Mouse (Mus musculus) liver, embryonic 15.5 days (tissue): ENCODE results near the gene Gm10337. TPM values are rescaled to one million over a fixed set of nuclear protein-coding genes. Genes with fewer than 3 reads are reported as not detected.

Source experiments
- ATAC-seq: fragments of 200-750 bp; cut with Nextera tagmentation; 2 replicates; pipeline ENCODE4 v1.8.0; 2017; ENCODE audit warnings: moderate number of reproducible peaks, mild to moderate bottlenecking, moderate library complexity; ENCODE audit not compliant: insufficient read depth
- H3K27ac ChIP-seq: fragments of 300-500 bp; sonication (generic); replicated peaks from 2 replicates; pipeline ENCODE4 v1.5.1; 2015; ENCODE audit warnings: mild to moderate bottlenecking, inconsistent platforms
- H3K27me3 ChIP-seq: fragments of 300-500 bp; sonication (generic); 2 replicates; pipeline ENCODE4 v1.6.1; 2015; ENCODE audit warnings: mild to moderate bottlenecking, inconsistent platforms
- H3K36me3 ChIP-seq: fragments of 300-500 bp; sonication (generic); replicated peaks from 2 replicates; pipeline ENCODE4 v1.6.1; 2015; ENCODE audit warnings: moderate library complexity, mild to moderate bottlenecking, inconsistent platforms
- H3K4me1 ChIP-seq: fragments of 300-500 bp; sonication (generic); replicated peaks from 2 replicates; pipeline ENCODE4 v1.6.1; 2015; ENCODE audit warnings: inconsistent platforms
- H3K4me2 ChIP-seq: fragments of 300-500 bp; sonication (generic); 2 replicates; pipeline ENCODE4 v1.6.1; 2015; ENCODE audit warnings: moderate library complexity, mild to moderate bottlenecking, inconsistent platforms
- H3K4me3 ChIP-seq: fragments of 300-500 bp; sonication (generic); replicated peaks from 2 replicates; pipeline ENCODE4 v1.5.1; 2015; ENCODE audit warnings: mild to moderate bottlenecking, inconsistent platforms
- H3K9ac ChIP-seq: fragments of 300-500 bp; sonication (generic); 2 replicates; pipeline ENCODE4 v1.6.1; 2015; ENCODE audit warnings: moderate library complexity, mild to moderate bottlenecking, inconsistent platforms
- H3K9me3 ChIP-seq: fragments of 300-500 bp; sonication (generic); replicated peaks from 2 replicates; pipeline ENCODE4 v1.6.1; 2016; ENCODE audit warnings: inconsistent platforms
- WGBS: fragments of 180-500 bp; shearing (Covaris S2); methylation state at CpG from one replicate; pipeline ENCODE4 v1.1.7; 2015; ENCODE audit warnings: mixed read lengths; ENCODE audit not compliant: insufficient replicate concordance; 5-methylcytosine and 5-hydroxymethylcytosine counted together
- polyA plus RNA-seq: library from polyadenylated mRNA; unstranded; fragments of >200 nt; fragmentation: Nextera tagmentation; extraction: Ambion mirVana; gene quantifications from 2 replicates; pipeline ENCODE4 v1.2.1, GENCODE M21; 2015

The Gm10337 gene
- polyA plus RNA-seq, 1 experiment from 2014 or later = not detected

GRCm38 (mm10) chr15:102531586-102531985 is 28.1 kb downstream of the Gm10337 start:
- Histone ChIP-seq H3K4me3 (no peak overlapping the region), H3K36me3 (peaks cover 72% of the 10 kb centered on the region)

GRCm38 (mm10) chr15:102532106-102532900 is 28.8 kb downstream of the Gm10337 start:
- H3K27ac ChIP-seq = no peak overlapping the region
- peaks cover 77% of the 10 kb centered on the region for H3K36me3 ChIP-seq
- H3K27me3 ChIP-seq = no peaks in the 10 kb centered on the region
- ATAC-seq = no peak
- no peaks in the 10 kb centered on the region for H3K9me3 ChIP-seq
- H3K4me1 ChIP-seq = no peaks in the 10 kb centered on the region
- H3K4me3 ChIP-seq = no peak overlapping the region
- WGBS = 89% methylated on average over 3 of the region's 3 CpGs
- H3K9ac ChIP-seq = no peak overlapping the region
- H3K4me2 ChIP-seq = no peak overlapping the region

More at GRCm38 (mm10) chr15:102531586-102531985, 28.1 kb downstream of the Gm10337 start:
- Histone ChIP-seq H3K4me1 (no peaks in the 10 kb centered on the region), H3K4me2 (no peak overlapping the region), H3K9me3 (no peaks in the 10 kb centered on the region), H3K27me3 (no peaks in the 10 kb centered on the region), H3K27ac (no peak overlapping the region), H3K9ac (no peak overlapping the region)
- 81% methylated on average over 4 of the region's 4 CpGs for WGBS
- no peak for ATAC-seq

GRCm38 (mm10) chr15:102533926-102534325 is 30.4 kb downstream of the Gm10337 start:
- no peak for ATAC-seq
- Histone ChIP-seq H3K27me3 (no peaks in the 10 kb centered on the region), H3K4me1 (no peaks in the 10 kb centered on the region), H3K4me3 (no peak overlapping the region), H3K36me3 (peaks cover 66% of the 10 kb centered on the region), H3K4me2 (no peak overlapping the region), H3K9me3 (no peaks in the 10 kb centered on the region), H3K9ac (no peak overlapping the region), H3K27ac (no peak overlapping the region)
- WGBS = 78% methylated on average over 7 of the region's 7 CpGs

DNA sequence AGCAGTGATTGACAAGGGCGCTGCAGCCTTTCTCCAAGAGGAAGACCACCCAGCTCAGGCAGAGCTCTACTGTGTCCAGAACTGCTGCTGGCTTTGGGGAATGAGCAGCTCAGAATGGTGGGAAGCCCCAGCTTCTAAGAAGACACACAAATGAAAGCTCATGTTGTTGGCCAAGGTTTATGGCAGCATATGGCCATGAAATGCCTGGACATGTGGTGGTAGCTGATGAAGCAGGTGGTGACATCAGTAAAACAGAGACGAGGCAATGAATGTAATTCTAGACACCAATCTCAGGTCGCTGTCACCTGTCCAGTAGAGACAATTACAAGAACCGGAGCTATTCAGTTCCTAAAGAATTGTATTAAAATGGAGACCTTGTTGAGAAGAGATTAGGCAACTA is 41.3 kb downstream of the Gm10337 start:
- no peak overlapping the region for H3K4me2 ChIP-seq
- H3K4me3 ChIP-seq = no peak overlapping the region
- no peak overlapping the region for H3K27ac ChIP-seq
- ATAC-seq = no peak
- no peaks in the 10 kb centered on the region for H3K9me3 ChIP-seq
- H3K9ac ChIP-seq = no peak overlapping the region
- WGBS = 70% methylated on average over 4 of the region's 4 CpGs
- no peaks in the 10 kb centered on the region for H3K4me1 ChIP-seq
- H3K27me3 ChIP-seq = no peaks in the 10 kb centered on the region
- H3K36me3 ChIP-seq = peaks cover 64% of the 10 kb centered on the region

DNA sequence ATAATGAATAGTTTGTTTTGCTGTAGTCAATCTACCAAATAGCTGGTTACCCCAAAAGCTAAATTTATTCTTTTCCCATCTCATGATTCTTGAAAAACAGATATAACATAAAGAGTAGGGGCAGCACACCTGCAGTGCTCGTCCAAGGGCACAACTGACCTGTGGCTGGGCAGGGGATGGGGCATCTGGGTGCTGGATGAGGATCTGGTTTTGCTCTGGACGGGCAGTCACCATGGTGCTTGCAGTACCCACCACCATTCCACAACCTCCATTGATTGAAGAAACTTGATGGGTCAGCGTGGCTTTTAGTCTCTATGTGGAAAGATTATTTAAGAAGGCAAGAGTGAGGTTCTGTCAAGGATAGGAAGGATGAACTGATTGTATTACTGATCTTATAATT is 42.7 kb downstream of the Gm10337 start:
- 70% methylated on average over 3 of the region's 3 CpGs for WGBS

DNA sequence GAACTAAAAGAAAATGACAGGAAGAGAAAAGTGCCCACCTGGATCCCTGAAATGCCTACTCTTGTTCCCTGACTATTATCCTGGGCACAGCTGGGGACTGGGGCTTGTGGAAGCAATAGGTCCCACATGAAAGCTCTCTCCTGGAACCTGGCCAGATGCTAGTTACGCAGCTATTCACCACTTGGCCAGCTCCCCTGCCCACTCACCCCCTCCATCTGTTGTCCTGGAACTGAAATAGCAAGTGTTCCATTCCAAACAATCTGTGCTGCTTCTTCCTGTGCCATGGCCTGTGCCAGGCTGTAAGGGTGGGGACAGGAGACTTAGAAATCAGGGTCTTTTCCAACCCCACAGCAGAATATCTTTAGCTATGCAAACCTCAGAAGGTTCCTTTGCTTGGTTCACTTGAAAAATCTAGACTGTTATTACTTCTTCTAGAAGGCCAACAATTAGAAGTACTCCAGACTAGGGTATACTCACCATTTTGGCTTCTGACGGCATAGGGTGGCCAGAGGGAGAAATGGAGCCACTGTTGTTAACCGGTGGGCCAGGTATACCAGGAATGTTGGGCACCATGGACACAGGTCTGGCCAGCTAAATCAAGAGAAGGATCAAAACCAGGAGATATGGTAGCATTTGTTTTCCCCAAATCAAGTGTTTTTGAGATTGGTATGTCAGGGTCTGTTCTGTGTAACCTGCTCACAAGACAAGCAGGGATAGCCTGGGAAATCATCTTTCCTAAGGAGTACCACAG is 43.3 kb downstream of the Gm10337 start:
- WGBS = 83% methylated on average over 3 of the region's 3 CpGs
- no peak for ATAC-seq
- Histone ChIP-seq H3K9ac (no peak overlapping the region), H3K27ac (no peak overlapping the region), H3K27me3 (no peaks in the 10 kb centered on the region), H3K36me3 (peaks cover 58% of the 10 kb centered on the region), H3K4me1 (no peaks in the 10 kb centered on the region), H3K9me3 (no peaks in the 10 kb centered on the region), H3K4me3 (no peak overlapping the region), H3K4me2 (no peak overlapping the region)

More for the DNA sequence above, 42.7 kb downstream of the Gm10337 start:
- Histone ChIP-seq H3K4me2 (no peak overlapping the region), H3K4me3 (no peak overlapping the region), H3K9me3 (no peaks in the 10 kb centered on the region), H3K9ac (no peak overlapping the region), H3K27me3 (no peaks in the 10 kb centered on the region), H3K4me1 (no peaks in the 10 kb centered on the region), H3K36me3 (peaks cover 56% of the 10 kb centered on the region), H3K27ac (no peak overlapping the region)
- no peak for ATAC-seq

GRCm38 (mm10) chr15:102547478-102547877 is 44.0 kb downstream of the Gm10337 start:
- WGBS = 85% methylated on average over 3 of the region's 3 CpGs
- H3K36me3 ChIP-seq = peaks cover 59% of the 10 kb centered on the region

GRCm38 (mm10) chr15:102552599-102552998 is 49.1 kb downstream of the Gm10337 start:
- peaks cover 69% of the 10 kb centered on the region for H3K36me3 ChIP-seq
- WGBS = 76% methylated on average over 5 of the region's 5 CpGs
- H3K27ac ChIP-seq = no peak overlapping the region
- H3K9me3 ChIP-seq = no peaks in the 10 kb centered on the region
- H3K4me2 ChIP-seq = no peak overlapping the region
- no peak for ATAC-seq
- H3K4me1 ChIP-seq = no peaks in the 10 kb centered on the region
- H3K4me3 ChIP-seq = no peak overlapping the region
- no peaks in the 10 kb centered on the region for H3K27me3 ChIP-seq
- H3K9ac ChIP-seq = no peak overlapping the region

More at GRCm38 (mm10) chr15:102547478-102547877, 44.0 kb downstream of the Gm10337 start:
- no peaks in the 10 kb centered on the region for H3K27me3 ChIP-seq
- no peak overlapping the region for H3K27ac ChIP-seq
- H3K9me3 ChIP-seq = no peaks in the 10 kb centered on the region
- ATAC-seq = no peak
- H3K9ac ChIP-seq = no peak overlapping the region
- H3K4me1 ChIP-seq = no peaks in the 10 kb centered on the region
- H3K4me2 ChIP-seq = no peak overlapping the region
- H3K4me3 ChIP-seq = no peak overlapping the region

Other genes with a start within 250 kb of the Gm10337 start
- 2.8 and 3.0 TPM in 2 replicates for gene Rarg, start 246.2 kb upstream of the Gm10337 start, polyA plus RNA-seq
- gene Gm9918, start 233.2 kb upstream of the Gm10337 start, polyA plus RNA-seq = not detected in 2 replicates
- 24.9 and 25.6 TPM in 2 replicates for gene Mfsd5, start 224.3 kb upstream of the Gm10337 start, polyA plus RNA-seq
- gene Espl1, start 207.5 kb upstream of the Gm10337 start, polyA plus RNA-seq = 23.0 and 24.6 TPM in 2 replicates
- gene Pfdn5, start 177.6 kb upstream of the Gm10337 start, polyA plus RNA-seq = 104 and 114 TPM in 2 replicates
- gene Myg1, start 172.0 kb upstream of the Gm10337 start, polyA plus RNA-seq = 38.1 and 40.1 TPM in 2 replicates
- 41.7 and 48.3 TPM in 2 replicates for gene Aaas, start 153.0 kb upstream of the Gm10337 start, polyA plus RNA-seq
- not detected in 2 replicates for gene Sp7, start 136.5 kb upstream of the Gm10337 start, polyA plus RNA-seq
- 3.5 and 3.7 TPM in 2 replicates for gene Sp1, start 97.6 kb upstream of the Gm10337 start, polyA plus RNA-seq
- gene Amhr2, start 58.4 kb upstream of the Gm10337 start, polyA plus RNA-seq = 0.08 and 0.10 TPM in 2 replicates
- gene Prr13, start 44.7 kb upstream of the Gm10337 start, polyA plus RNA-seq = 106 and 115 TPM in 2 replicates
- gene Pcbp2, start 33.2 kb upstream of the Gm10337 start, polyA plus RNA-seq = 64.1 and 73.9 TPM in 2 replicates
- gene Map3k12, start 13.3 kb downstream of the Gm10337 start, polyA plus RNA-seq = 1.5 TPM in 2 replicates
- gene Tarbp2, start 14.5 kb downstream of the Gm10337 start, polyA plus RNA-seq = 42.0 and 46.8 TPM in 2 replicates
- 0.63 and 1.1 TPM in 2 replicates for gene Npff, start 21.2 kb downstream of the Gm10337 start, polyA plus RNA-seq
- not detected in 2 replicates for gene Gm28047, start 121.3 kb downstream of the Gm10337 start, polyA plus RNA-seq
- 8.8 and 10.5 TPM in 2 replicates for gene Atf7, start 121.7 kb downstream of the Gm10337 start, polyA plus RNA-seq
- 26.9 and 29.4 TPM in 2 replicates for gene Atp5g2, start 168.6 kb downstream of the Gm10337 start, polyA plus RNA-seq
- 12.8 and 14.5 TPM in 2 replicates for gene Calcoco1, start 218.5 kb downstream of the Gm10337 start, polyA plus RNA-seq